Mouse (Mus musculus) testis, adult 2 months (tissue): ENCODE results near the gene Acox1.

Experiments used
- CTCF ChIP-seq: fragments of 200-500 bp; IDR thresholded peaks from 2 replicates; pipeline ENCODE4 v1.5.1; 2012; ENCODE audit warnings: low read depth, mild to moderate bottlenecking, inconsistent platforms, low read length, moderate library complexity; ENCODE audit not compliant: control insufficient read depth, insufficient read depth, insufficient replicate concordance
- POLR2A ChIP-seq: fragments of 200-500 bp; IDR thresholded peaks from 2 replicates; pipeline ENCODE4 v1.6.1; 2012; ENCODE audit warnings: low read depth, mild to moderate bottlenecking, inconsistent platforms, low read length, moderate library complexity; ENCODE audit not compliant: control insufficient read depth

GRCm38 (mm10) chr11:116149341-116149740, 49.5 kb downstream of the Acox1 start:
- no peak for TF ChIP-seq CTCF
- TF ChIP-seq POLR2A, result no peak
